Mouse (Mus musculus) stomach, embryonic 16.5 days (tissue): Measurements from ENCODE around the gene Tmem259. TPM values are rescaled to one million over a fixed set of nuclear protein-coding genes. Genes with fewer than 3 reads are reported as not detected.

Experiments
- ATAC-seq: fragments of 200-750 bp; cut with Nextera tagmentation; 2 replicates; pipeline ENCODE4 v1.8.0; 2017; ENCODE audit warnings: moderate number of reproducible peaks, moderate TSS enrichment; ENCODE audit not compliant: insufficient read depth, low FRiP score
- H3K27ac ChIP-seq: fragments of 300-500 bp; sonication (generic); 2 replicates; pipeline ENCODE4 v1.5.1; 2014; ENCODE audit warnings: low read length
- H3K27me3 ChIP-seq: fragments of 300-500 bp; sonication (generic); 2 replicates; pipeline ENCODE4 v1.6.1; 2014; ENCODE audit warnings: low read length, control low read depth, mixed read lengths; ENCODE audit not compliant: control insufficient read depth, insufficient read depth
- H3K36me3 ChIP-seq: fragments of 300-500 bp; sonication (generic); 2 replicates; pipeline ENCODE4 v1.6.1; 2014; ENCODE audit warnings: low read length; ENCODE audit not compliant: control insufficient read depth, insufficient read depth
- H3K4me1 ChIP-seq: fragments of 300-500 bp; sonication (generic); 2 replicates; pipeline ENCODE4 v1.6.1; 2014; ENCODE audit warnings: low read length, control low read depth, mixed read lengths; ENCODE audit not compliant: control insufficient read depth, insufficient read depth
- H3K4me2 ChIP-seq: fragments of 300-500 bp; sonication (generic); 2 replicates; pipeline ENCODE4 v1.6.1; 2014; ENCODE audit warnings: low read depth, low read length, mixed read lengths
- H3K4me3 ChIP-seq: fragments of 300-500 bp; sonication (generic); replicated peaks from 2 replicates; pipeline ENCODE4 v1.5.1; 2014; ENCODE audit warnings: mild to moderate bottlenecking, low read length
- H3K9ac ChIP-seq: fragments of 300-500 bp; sonication (generic); 2 replicates; pipeline ENCODE4 v1.6.1; 2014; ENCODE audit warnings: low read length
- H3K9me3 ChIP-seq: fragments of 300-500 bp; sonication (generic); replicated peaks from 2 replicates; pipeline ENCODE4 v1.6.1; 2016; ENCODE audit warnings: low read length, control low read depth; ENCODE audit not compliant: control insufficient read depth
- WGBS: fragments of 180-500 bp; shearing (Covaris S2); extraction: QIAGEN DNeasy Blood & Tissue Kit; methylation state at CpG from one replicate; pipeline ENCODE4 v1.1.7; 2014; 5-methylcytosine and 5-hydroxymethylcytosine counted together
- polyA plus RNA-seq: library from polyadenylated mRNA; unstranded; fragments of >200 nt; fragmentation: Nextera tagmentation; extraction: Ambion mirVana; gene quantifications from 2 replicates; pipeline ENCODE4 v1.2.1, GENCODE M21; 2015

The Tmem259 gene
- polyA plus RNA-seq: 5.6 TPM in 2 replicates

DNA sequence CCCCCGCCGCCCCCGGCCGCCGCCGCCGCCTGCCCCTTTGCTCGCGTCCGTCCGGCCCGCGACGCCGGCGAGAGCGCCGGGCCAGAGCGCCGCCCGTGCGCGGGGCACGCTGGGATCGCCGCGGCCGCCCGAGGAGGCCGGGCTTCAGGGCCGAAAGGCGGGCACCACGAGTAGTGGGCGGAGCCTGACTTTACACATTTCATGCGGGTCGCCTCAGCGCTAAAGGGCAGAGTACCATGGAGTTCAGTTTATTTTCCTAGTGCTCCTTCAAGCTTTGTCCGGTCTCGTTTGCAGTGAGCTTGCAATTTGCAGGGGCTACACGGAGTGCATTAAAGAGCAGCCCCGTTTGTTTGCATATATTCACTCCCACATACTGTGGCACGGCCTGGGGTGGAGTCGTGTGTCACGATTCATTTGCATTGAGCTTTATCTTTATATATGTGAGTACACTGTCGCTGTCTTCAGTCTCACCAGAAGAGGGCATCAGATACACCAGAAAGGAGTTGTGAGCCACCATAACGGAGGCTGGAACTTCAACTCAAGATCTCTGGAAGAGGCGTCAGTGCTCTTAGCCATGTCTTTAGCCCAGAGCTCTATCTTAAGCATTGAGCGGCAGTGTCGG lies at the start of gene Tmem259:
Gene Tmem259, minus strand, starts transcription at position 136 of the 622 bp plus-strand sequence.
- Histone ChIP-seq H3K27ac (peak within 1 kb of the TSS; percentile 98), H3K4me1 (peaks cover 36% of the 10 kb centered on the region), H3K4me2 (peak within 1 kb of the TSS; percentile 90), H3K4me3 (peak within 1 kb of the TSS; percentile 72), H3K9me3 (no peaks in the 10 kb centered on the region), H3K36me3 (no peaks in the 10 kb centered on the region), H3K27me3 (no peaks in the 10 kb centered on the region), H3K9ac (peak within 1 kb of the TSS; percentile 92)
- WGBS: under 1% methylated on average over 49 of the region's 49 CpGs
- ATAC-seq: peak; percentile 73

DNA sequence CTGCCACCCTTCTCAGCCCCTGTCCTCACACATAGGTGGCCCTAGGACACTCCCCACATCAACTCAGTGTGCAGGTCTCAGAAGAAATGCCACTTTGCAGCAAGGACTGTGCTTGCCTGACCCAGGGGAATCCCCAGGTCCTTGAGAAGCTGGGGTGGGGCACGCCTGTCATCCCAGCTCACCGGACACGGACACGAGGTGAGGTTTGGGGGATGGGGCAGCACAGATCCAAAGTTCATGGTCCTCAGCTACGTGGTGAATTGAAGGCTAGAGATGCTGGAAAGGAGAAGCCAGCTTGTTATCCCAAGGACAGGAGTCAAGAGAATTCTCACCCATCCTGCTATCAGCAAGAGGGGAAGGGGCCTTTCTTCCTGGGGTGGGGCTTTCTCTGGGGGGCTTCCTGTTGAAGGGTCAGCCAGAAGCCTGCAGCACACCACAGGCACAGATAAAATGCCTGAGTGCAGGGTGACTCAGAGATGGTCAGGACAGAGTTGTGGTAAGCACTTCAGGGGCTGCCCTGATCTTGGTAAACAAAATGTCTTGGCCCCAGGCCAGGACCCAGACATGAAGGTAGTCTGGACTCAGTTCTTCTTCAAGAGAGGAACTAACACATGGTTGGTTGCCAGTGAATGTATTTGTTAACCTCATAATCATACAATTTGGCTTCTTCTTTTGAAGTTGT lies 48.8 kb upstream of the Tmem259 start:
- H3K4me1 ChIP-seq: peaks cover 23% of the 10 kb centered on the region
- peaks cover 27% of the 10 kb centered on the region for H3K36me3 ChIP-seq
- H3K4me3 ChIP-seq: no peak overlapping the region
- no peaks in the 10 kb centered on the region for H3K9me3 ChIP-seq
- peak; percentile 41 for ATAC-seq
- WGBS: 37% methylated on average over 5 of the region's 5 CpGs
- no peaks in the 10 kb centered on the region for H3K27me3 ChIP-seq
- peak overlapping the region; percentile 87 for H3K27ac ChIP-seq
- no peak overlapping the region for H3K4me2 ChIP-seq
- H3K9ac ChIP-seq: peak overlapping the region; percentile 34

DNA sequence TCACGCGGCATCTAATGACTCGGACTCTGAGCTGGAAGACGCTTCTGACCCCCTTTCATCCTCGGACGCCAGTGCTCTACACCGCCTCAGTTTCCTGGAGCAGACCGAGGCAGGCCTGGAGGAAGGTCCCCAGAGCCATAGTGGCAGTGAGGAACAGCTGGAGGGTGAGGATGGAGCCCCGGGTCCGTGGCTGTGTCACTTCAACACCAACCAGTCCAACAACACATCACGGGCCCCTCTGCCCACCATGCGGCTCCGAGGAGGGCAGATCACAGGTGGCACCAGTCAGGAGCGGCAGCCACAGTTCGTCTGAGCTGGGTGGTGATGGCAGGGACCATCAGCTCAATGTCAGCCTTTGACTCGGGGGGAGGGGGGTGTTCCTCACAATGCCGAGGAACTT lies 46.6 kb upstream of the Tmem259 start:
- H3K9me3 ChIP-seq: no peaks in the 10 kb centered on the region
- no peak overlapping the region for H3K4me2 ChIP-seq
- H3K36me3 ChIP-seq: peaks cover 7% of the 10 kb centered on the region; the same call in 1 of the 2 replicates
- no peak for ATAC-seq
- WGBS: 85% methylated on average over 17 of the region's 17 CpGs
- no peaks in the 10 kb centered on the region for H3K27me3 ChIP-seq
- no peak overlapping the region for H3K27ac ChIP-seq
- no peak overlapping the region for H3K4me3 ChIP-seq
- peaks cover 20% of the 10 kb centered on the region for H3K4me1 ChIP-seq
- no peak overlapping the region for H3K9ac ChIP-seq

DNA sequence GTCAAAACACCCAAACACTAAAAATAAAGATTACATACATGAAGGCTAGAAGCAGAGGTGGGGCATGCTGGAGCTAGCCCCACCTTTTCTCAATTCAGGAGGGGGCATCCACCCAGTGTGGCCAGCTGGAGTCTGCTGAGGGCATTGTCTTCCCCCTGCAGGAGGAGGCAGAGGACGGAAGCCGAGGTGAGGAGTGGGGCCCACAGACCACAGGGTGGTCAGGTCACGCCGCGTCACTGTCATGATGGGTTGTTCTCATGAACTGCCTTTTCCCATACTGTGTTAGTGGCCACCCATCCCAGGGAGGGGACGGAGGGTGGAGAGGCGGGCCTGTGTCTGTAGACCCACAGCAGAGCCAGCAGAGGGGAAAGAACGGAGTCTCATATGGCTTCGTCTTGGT lies 46.1 kb upstream of the Tmem259 start:
- Histone ChIP-seq H3K27me3 (no peaks in the 10 kb centered on the region), H3K4me3 (no peak overlapping the region), H3K36me3 (peaks cover 1% of the 10 kb centered on the region; the same call in 1 of the 2 replicates), H3K9me3 (no peaks in the 10 kb centered on the region), H3K27ac (no peak overlapping the region), H3K9ac (no peak overlapping the region), H3K4me1 (peaks cover 22% of the 10 kb centered on the region), H3K4me2 (no peak overlapping the region)
- 78% methylated on average over 9 of the region's 9 CpGs for WGBS
- ATAC-seq: no peak

DNA sequence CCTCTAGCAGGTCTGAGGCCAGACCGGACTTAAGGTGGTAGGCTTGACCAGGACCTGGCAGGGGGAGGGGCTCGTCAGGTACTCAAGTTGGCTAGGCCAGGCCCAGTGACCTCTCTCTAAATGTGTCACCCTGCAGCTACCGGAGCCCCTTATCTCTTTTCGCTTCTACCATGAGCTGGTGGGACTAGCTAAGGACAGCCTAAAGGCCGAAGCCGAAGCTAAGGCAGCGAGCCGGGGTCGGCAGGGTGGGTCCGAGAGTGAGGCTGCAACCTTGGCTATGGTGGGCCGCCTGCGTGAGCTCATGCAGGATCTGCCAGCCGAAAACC lies 44.4 kb upstream of the Tmem259 start:
- Histone ChIP-seq H3K4me1 (peaks cover 24% of the 10 kb centered on the region), H3K36me3 (no peaks in the 10 kb centered on the region), H3K9ac (no peak overlapping the region), H3K27ac (no peak overlapping the region), H3K27me3 (no peaks in the 10 kb centered on the region), H3K4me2 (no peak overlapping the region), H3K9me3 (no peaks in the 10 kb centered on the region), H3K4me3 (no peak overlapping the region)
- 97% methylated on average over 13 of the region's 13 CpGs for WGBS
- ATAC-seq: no peak

DNA sequence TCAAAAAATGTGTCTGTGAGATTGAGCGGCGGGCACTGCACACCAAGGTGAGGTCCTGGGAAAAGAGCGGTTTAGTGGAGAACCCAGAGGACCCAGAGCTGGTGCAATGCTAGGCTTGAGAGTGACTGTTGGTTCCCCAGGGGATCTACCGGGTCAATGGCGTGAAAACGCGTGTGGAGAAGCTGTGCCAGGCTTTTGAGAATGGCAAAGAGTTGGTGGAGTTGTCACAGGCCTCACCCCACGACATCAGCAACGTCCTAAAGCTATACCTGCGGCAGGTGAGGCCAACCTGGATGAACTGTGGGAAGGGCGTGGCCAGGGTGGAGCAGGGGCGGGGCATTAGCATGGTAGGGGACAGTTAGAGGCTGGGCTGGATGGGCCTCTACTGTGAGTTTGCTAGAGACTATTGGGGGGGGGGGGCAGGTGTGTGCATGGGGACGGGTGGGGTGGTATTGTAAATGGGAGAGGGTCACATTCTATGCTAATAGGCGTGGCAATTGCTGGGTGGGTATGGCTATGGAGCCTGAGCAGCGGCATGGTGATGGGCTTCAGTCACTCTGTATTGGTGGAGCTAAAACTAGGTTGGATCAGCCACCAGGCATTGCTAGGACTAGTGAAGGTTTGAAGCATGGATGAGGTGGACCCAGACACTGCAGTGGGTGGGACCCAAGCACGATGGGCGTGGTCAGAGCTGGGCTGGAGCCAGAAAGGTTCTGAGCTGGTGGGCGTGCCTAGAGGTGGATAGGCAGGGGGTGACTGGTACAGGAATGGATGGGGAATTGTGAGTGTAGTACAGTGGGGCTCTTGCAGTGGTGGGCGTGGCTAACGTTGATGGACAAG lies 43.8 kb upstream of the Tmem259 start:
- no peaks in the 10 kb centered on the region for H3K27me3 ChIP-seq
- H3K4me2 ChIP-seq: no peak overlapping the region
- no peak overlapping the region for H3K9ac ChIP-seq
- no peak overlapping the region for H3K27ac ChIP-seq
- ATAC-seq: peak; percentile 37; the same call in 1 of the 2 replicates
- no peak overlapping the region for H3K4me3 ChIP-seq
- WGBS: 68% methylated on average over 20 of the region's 20 CpGs
- H3K9me3 ChIP-seq: no peaks in the 10 kb centered on the region
- peaks cover 19% of the 10 kb centered on the region for H3K4me1 ChIP-seq
- H3K36me3 ChIP-seq: no peaks in the 10 kb centered on the region

DNA sequence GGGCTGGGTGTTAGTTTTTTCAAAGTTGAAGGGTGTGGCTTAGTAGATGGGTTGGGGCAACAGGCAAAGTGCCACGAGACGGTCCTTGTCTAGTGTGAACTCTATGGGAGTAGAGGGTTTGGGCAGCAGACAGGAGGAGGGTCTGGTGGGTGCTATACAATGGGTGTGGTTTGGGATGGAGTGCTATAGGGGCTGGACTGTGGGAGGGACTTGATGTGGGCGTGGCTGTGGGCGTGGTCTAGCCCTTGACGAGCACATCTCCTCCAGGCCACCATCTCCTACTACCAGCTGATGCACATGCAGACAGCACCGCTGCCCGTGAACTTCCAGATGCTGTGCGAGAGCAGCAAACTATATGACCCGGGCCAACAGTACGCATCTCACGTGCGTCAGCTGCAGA lies 41.8 kb upstream of the Tmem259 start:
- peak; percentile 8; the same call in 1 of the 2 replicates for ATAC-seq
- 52% methylated on average over 12 of the region's 12 CpGs for WGBS
- Histone ChIP-seq H3K4me3 (no peak overlapping the region), H3K36me3 (no peaks in the 10 kb centered on the region), H3K4me2 (no peak overlapping the region), H3K27me3 (no peaks in the 10 kb centered on the region), H3K9me3 (no peaks in the 10 kb centered on the region), H3K4me1 (peaks cover 11% of the 10 kb centered on the region; the same call in 1 of the 2 replicates), H3K9ac (no peak overlapping the region), H3K27ac (no peak overlapping the region)

DNA sequence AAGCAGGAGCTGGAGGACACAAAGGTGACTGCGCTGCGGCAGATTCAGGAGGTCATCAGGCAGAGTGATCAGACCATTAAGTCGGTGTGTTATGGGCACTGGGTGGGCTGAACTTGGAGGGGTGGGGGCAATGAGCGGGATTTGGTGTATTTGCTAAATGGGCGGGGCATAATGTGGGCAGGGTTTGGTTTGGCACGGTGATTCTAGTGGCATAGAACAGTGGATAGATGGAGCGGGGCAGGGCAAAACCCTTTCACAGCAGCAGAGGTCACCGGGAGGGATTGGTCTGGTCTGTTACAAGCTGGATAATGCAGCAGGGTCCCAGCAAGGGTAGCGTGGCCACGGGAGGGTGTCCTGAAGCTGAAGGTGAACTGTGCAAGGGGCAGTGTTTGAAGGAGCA lies 41.3 kb upstream of the Tmem259 start:
- Histone ChIP-seq H3K4me3 (no peak overlapping the region), H3K4me2 (no peak overlapping the region), H3K9me3 (no peaks in the 10 kb centered on the region), H3K36me3 (no peaks in the 10 kb centered on the region), H3K27ac (no peak overlapping the region), H3K9ac (no peak overlapping the region), H3K4me1 (peaks cover 11% of the 10 kb centered on the region; the same call in 1 of the 2 replicates), H3K27me3 (no peaks in the 10 kb centered on the region)
- 61% methylated on average over 10 of the region's 10 CpGs for WGBS
- no peak for ATAC-seq

DNA sequence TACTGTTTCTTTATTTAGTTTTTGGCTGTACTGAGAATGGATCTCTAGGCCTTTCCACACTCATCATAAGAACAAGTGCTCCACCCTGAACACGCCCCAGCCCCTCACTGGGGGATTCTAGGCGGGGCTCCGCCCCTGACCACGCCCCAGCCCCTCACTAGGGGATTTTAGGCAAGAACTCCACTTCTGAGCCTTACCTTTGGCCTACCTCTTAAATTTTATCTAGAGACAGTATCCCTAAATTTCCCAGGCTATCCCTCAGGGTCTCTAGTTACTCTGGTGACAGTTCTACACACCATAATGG lies 40.9 kb upstream of the Tmem259 start:
- Histone ChIP-seq H3K4me2 (no peak overlapping the region), H3K9me3 (no peaks in the 10 kb centered on the region), H3K4me1 (peaks cover 11% of the 10 kb centered on the region; the same call in 1 of the 2 replicates), H3K27me3 (no peaks in the 10 kb centered on the region), H3K36me3 (no peaks in the 10 kb centered on the region), H3K4me3 (no peak overlapping the region), H3K27ac (0 out of 2 replicates have a peak overlapping the region, but pooled peaks have one; percentile 23), H3K9ac (no peak overlapping the region)
- WGBS: 62% methylated on average over 4 of the region's 4 CpGs
- no peak for ATAC-seq
